Mouse (Mus musculus) forebrain, embryonic 15.5 days (tissue): ENCODE measurements around the gene Cdca4. TPM values are rescaled to one million over a fixed set of nuclear protein-coding genes. Genes with fewer than 3 reads are reported as not detected.

ENCODE experiments used
- ATAC-seq: fragments of 200-750 bp; cut with Nextera tagmentation; replicated peaks from 2 replicates; pipeline ENCODE4 v1.8.0; 2017; ENCODE audit warnings: mild to moderate bottlenecking, moderate TSS enrichment, moderate library complexity
- H3K27ac ChIP-seq: fragments of 300-500 bp; sonication (generic); replicated peaks from 2 replicates; pipeline ENCODE4 v1.5.1; 2015; ENCODE audit warnings: mild to moderate bottlenecking, inconsistent platforms
- H3K27me3 ChIP-seq: fragments of 300-500 bp; sonication (generic); 2 replicates; pipeline ENCODE4 v1.6.1; 2015; ENCODE audit warnings: inconsistent platforms
- H3K36me3 ChIP-seq: fragments of 300-500 bp; sonication (generic); 2 replicates; pipeline ENCODE4 v1.6.1; 2015; ENCODE audit warnings: mild to moderate bottlenecking, inconsistent platforms
- H3K4me1 ChIP-seq: fragments of 300-500 bp; sonication (generic); 2 replicates; pipeline ENCODE4 v1.6.1; 2015; ENCODE audit warnings: inconsistent platforms
- H3K4me2 ChIP-seq: fragments of 300-500 bp; sonication (generic); replicated peaks from 2 replicates; pipeline ENCODE4 v1.6.1; 2015; ENCODE audit warnings: mild to moderate bottlenecking, inconsistent platforms
- H3K4me3 ChIP-seq: fragments of 300-500 bp; sonication (generic); 2 replicates; pipeline ENCODE4 v1.5.1; 2015; ENCODE audit warnings: mild to moderate bottlenecking, inconsistent platforms
- H3K9ac ChIP-seq: fragments of 300-500 bp; sonication (generic); replicated peaks from 2 replicates; pipeline ENCODE4 v1.6.1; 2015; ENCODE audit warnings: mild to moderate bottlenecking, inconsistent platforms
- H3K9me3 ChIP-seq: fragments of 300-500 bp; sonication (generic); 2 replicates; pipeline ENCODE4 v1.6.1; 2016; ENCODE audit warnings: inconsistent platforms
- WGBS: fragments of 180-500 bp; shearing (Covaris S2); methylation state at CpG from one replicate; pipeline ENCODE4 v1.1.7; 2015; ENCODE audit warnings: mixed read lengths; 5-methylcytosine and 5-hydroxymethylcytosine counted together
- polyA plus RNA-seq: library from polyadenylated mRNA; unstranded; fragments of >200 nt; fragmentation: Nextera tagmentation; extraction: Ambion mirVana; gene quantifications from 2 replicates; pipeline ENCODE4 v1.2.1, GENCODE M21; 2015

Cdca4 gene
- polyA plus RNA-seq, 1 experiment from 2014 or later = 82.0 TPM

DNA sequence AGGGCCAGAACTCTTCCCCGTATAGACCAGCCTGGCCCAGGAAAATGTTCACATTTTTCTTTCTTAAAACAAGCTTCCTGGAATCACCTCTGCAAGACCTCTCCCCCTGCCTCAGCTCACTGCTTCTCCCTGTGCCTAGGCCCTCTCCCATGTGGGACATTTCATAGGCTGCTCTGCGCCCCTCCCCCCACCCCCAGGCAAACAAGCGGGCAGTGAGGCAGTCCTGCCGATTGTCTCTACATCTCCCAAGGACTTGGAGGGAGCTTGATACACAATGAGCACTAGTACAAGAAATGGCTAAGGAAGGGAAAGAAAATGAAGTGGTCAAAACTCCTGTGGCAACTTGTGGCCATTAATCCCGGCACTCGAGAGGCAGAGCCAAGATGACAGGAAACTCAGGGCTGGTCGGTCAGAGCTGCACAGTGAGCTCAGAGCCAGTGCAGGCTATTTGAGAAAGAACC lies 34.8 kb downstream of the Cdca4 start:
- Histone ChIP-seq H3K36me3 (no peaks in the 10 kb centered on the region), H3K27ac (no peak overlapping the region), H3K27me3 (no peaks in the 10 kb centered on the region), H3K9ac (no peak overlapping the region), H3K4me2 (no peak overlapping the region), H3K4me3 (no peak overlapping the region), H3K4me1 (peaks cover 18% of the 10 kb centered on the region), H3K9me3 (no peaks in the 10 kb centered on the region)
- ATAC-seq = no peak
- WGBS = 33% methylated on average over 7 of the region's 7 CpGs

DNA sequence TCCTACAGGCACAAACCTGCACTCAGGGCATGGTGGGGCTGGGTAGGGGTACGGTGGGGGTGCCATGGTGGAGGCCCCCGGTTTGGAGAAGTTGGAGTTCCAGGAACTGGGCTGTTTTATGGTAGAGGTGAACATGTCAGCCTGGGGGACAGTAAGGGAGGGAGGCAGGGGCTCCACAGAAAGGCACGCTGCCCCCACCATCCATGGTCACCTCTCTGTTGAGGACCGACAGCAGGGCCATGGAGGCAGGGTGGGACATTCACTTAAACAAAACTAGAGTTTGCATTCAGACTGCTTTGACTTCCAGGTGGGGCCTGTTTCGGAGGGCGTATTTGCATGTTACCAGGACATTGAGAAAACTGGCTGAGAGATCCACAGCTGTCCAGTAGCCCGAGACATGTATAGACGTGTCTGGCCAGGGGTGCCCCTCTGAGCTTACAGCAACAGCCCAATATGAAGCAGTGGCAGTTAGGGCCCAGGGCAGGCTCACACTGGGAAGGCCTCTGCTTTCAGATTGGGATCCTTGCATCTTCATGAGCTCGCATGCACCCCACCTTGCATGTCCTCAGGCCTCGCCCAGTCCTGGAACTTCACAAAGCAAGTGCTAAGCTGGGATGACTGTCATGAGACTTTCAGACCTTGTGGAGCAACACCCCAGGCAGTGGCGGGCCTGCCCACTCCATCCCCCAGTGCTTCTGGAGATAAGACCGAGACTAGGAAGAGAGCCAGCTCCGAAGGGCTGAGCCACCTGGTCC lies 35.4 kb downstream of the Cdca4 start:
- WGBS = 74% methylated on average over 13 of the region's 13 CpGs
- Histone ChIP-seq H3K4me2 (no peak overlapping the region), H3K4me3 (no peak overlapping the region), H3K27me3 (no peaks in the 10 kb centered on the region), H3K36me3 (no peaks in the 10 kb centered on the region), H3K27ac (no peak overlapping the region), H3K4me1 (peaks cover 18% of the 10 kb centered on the region), H3K9ac (no peak overlapping the region), H3K9me3 (no peaks in the 10 kb centered on the region)
- ATAC-seq = no peak

DNA sequence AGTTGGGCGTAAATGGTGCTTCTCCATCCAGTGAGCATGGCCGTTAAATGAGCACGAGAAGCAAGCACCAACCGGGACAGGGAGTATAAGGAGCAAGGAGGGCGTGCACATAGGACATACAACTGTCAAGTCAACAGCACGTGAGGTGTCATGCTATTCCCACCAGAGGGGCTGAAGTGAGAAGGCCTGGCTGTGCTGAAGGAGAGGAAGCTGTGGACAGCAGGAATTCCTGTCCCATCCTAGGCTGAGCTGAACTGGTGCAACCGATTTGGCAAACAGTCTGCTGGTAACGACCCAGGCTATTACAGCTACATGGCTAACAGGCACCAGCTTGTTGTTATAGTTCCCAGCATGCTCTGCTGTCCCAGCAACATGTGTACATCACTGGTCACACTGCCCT lies 38.2 kb downstream of the Cdca4 start:
- H3K4me3 ChIP-seq = no peak overlapping the region
- H3K9me3 ChIP-seq = no peaks in the 10 kb centered on the region
- peaks cover 6% of the 10 kb centered on the region; the same call in 1 of the 2 replicates for H3K4me1 ChIP-seq
- ATAC-seq = no peak
- no peak overlapping the region for H3K4me2 ChIP-seq
- no peak overlapping the region for H3K27ac ChIP-seq
- H3K9ac ChIP-seq = no peak overlapping the region
- WGBS = 71% methylated on average over 8 of the region's 8 CpGs
- H3K27me3 ChIP-seq = no peaks in the 10 kb centered on the region
- H3K36me3 ChIP-seq = no peaks in the 10 kb centered on the region

DNA sequence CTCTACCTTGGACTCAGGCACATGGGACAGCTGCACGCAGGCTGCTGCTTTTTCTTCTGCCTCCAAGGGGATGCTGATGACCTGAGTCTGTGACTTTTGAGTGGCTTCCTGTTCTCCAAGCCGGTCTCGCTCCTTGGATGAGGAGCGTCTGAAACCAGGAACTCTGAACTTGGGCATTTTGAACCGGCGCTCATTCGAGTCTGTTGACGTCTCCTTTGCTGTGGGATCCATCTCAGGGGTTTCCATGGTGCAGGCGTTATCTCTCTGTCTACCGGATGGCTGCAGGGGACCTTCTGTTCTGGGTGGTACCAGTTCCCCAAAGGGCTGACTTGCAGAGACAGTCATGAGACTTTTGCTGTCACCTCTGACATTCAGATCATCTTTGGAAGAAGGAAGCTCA lies 54.7 kb downstream of the Cdca4 start:
- Histone ChIP-seq H3K9ac (no peak overlapping the region), H3K4me1 (no peaks in the 10 kb centered on the region), H3K27me3 (no peaks in the 10 kb centered on the region), H3K4me2 (no peak overlapping the region), H3K36me3 (no peaks in the 10 kb centered on the region), H3K9me3 (no peaks in the 10 kb centered on the region), H3K4me3 (no peak overlapping the region), H3K27ac (no peak overlapping the region)
- ATAC-seq = no peak
- WGBS = 94% methylated on average over 10 of the region's 10 CpGs

DNA sequence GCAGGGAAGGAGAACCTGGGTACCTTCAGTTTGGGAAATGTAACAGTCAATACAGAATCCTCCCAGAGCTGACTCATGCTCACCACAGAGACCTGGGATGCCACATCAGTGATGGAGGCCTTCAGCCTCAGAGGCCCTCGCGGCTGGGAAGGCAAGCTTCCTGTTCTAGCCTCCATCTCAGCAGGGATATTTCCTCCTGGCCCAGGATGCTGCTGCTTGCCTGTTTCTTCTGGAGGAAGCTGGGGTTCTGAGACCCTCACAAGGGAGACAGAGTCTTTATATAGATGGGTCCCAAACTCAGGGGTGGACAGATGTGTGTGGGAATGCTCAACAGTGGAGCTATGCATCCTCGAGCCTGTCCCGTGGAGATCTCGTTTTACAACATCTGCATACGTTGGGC lies 55.2 kb downstream of the Cdca4 start:
- H3K4me2 ChIP-seq = no peak overlapping the region
- no peak overlapping the region for H3K4me3 ChIP-seq
- H3K9ac ChIP-seq = no peak overlapping the region
- no peaks in the 10 kb centered on the region for H3K4me1 ChIP-seq
- H3K9me3 ChIP-seq = no peaks in the 10 kb centered on the region
- no peaks in the 10 kb centered on the region for H3K36me3 ChIP-seq
- 94% methylated on average over 6 of the region's 6 CpGs for WGBS
- ATAC-seq = no peak
- no peak overlapping the region for H3K27ac ChIP-seq
- no peaks in the 10 kb centered on the region for H3K27me3 ChIP-seq

DNA sequence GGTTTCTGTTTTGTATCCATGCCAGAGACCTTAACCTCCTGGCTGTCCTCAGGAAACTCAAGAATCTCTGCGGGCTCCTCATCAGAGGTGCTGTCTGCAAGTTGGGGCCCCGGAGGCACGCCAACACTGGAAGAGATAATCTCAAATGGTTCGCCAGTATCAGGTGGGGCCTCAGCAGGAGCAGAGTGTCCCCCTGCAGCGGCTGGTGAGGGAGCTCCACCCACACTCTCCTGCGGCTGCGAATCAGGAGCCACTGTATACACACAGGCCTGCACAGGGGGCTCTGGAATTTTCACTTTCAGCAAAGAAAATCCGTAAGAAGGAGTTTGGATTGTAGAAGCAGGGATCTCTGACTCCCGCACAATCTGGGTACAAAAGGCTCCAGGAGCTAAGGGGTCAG lies 55.9 kb downstream of the Cdca4 start:
- Histone ChIP-seq H3K4me3 (no peak overlapping the region), H3K27ac (no peak overlapping the region), H3K36me3 (no peaks in the 10 kb centered on the region), H3K9ac (no peak overlapping the region), H3K27me3 (no peaks in the 10 kb centered on the region), H3K4me2 (no peak overlapping the region), H3K4me1 (no peaks in the 10 kb centered on the region), H3K9me3 (no peaks in the 10 kb centered on the region)
- no peak for ATAC-seq
- WGBS = 41% methylated on average over 9 of the region's 9 CpGs

DNA sequence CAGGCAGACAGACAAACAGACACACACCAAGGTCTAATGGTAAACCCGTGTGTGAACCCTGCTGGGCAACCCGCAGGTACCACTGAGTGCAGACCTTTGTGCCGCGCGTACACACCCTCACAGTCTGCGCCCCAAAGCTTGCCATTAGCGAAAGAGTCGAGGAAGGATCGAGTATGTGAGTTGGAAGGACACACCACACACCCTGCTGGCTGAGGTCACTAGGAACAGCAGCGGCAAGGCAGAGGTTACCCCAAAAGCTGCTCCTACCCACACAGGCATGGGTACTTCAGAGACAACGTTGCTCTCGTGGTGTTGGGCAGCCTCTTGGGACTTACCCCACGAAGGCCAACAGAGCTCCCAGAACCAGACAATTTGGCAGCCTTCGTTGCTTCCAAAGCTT lies 56.9 kb downstream of the Cdca4 start:
- Histone ChIP-seq H3K27me3 (no peaks in the 10 kb centered on the region), H3K27ac (no peak overlapping the region), H3K36me3 (no peaks in the 10 kb centered on the region), H3K4me3 (no peak overlapping the region), H3K4me1 (no peaks in the 10 kb centered on the region), H3K4me2 (no peak overlapping the region), H3K9me3 (no peaks in the 10 kb centered on the region), H3K9ac (no peak overlapping the region)
- 91% methylated on average over 14 of the region's 14 CpGs for WGBS
- no peak for ATAC-seq

DNA sequence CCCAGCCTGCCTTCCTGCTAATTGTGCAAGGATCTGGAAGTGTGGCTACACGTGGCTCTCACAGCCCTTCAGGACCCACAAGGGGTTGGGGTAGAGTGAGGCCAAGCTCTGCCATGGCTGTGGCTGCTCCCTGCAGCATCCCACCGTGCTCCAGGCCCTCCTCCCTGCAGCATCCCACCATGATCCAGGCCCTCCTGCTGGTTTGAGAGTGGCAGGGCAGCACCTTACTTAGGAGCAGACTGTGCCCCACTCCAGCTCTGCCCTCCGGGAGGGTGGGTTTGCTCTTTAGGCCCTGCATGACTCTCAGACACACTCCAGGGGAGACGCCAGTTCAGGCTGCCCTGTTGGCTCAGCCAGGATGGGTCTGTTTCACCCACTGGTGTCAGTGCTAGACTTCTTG lies 58.8 kb downstream of the Cdca4 start:
- 87% methylated on average over 4 of the region's 4 CpGs for WGBS
- no peaks in the 10 kb centered on the region for H3K36me3 ChIP-seq
- H3K9ac ChIP-seq = no peak overlapping the region
- no peak overlapping the region for H3K4me3 ChIP-seq
- no peak overlapping the region for H3K27ac ChIP-seq
- H3K9me3 ChIP-seq = no peaks in the 10 kb centered on the region
- ATAC-seq = no peak
- H3K4me2 ChIP-seq = no peak overlapping the region
- H3K4me1 ChIP-seq = no peaks in the 10 kb centered on the region
- no peaks in the 10 kb centered on the region for H3K27me3 ChIP-seq

Other genes starting within 250 kb of the Cdca4 start
- gene Inf2, start 240.6 kb downstream of the Cdca4 start, polyA plus RNA-seq = 3.0 and 3.9 TPM in 2 replicates
- gene Adssl1, start 209.4 kb downstream of the Cdca4 start, polyA plus RNA-seq = 2.0 and 2.2 TPM in 2 replicates
- gene Siva1, start 184.7 kb downstream of the Cdca4 start, polyA plus RNA-seq = 77.2 and 91.2 TPM in 2 replicates
- 79.1 and 147 TPM in 2 replicates for gene Akt1, start 154.5 kb downstream of the Cdca4 start, polyA plus RNA-seq
- 0.98 TPM in 2 replicates for gene Zbtb42, start 150.6 kb downstream of the Cdca4 start, polyA plus RNA-seq
- 24.0 and 27.0 TPM in 2 replicates for gene Cep170b, start 109.0 kb downstream of the Cdca4 start, polyA plus RNA-seq
- 5.3 and 6.2 TPM in 2 replicates for gene Pld4, start 68.8 kb downstream of the Cdca4 start, polyA plus RNA-seq
- 0.92 and 1.1 TPM in 2 replicates for gene Ahnak2, start 26.8 kb downstream of the Cdca4 start, polyA plus RNA-seq
- 16.9 and 18.5 TPM in 2 replicates for gene Clba1, start 20.5 kb downstream of the Cdca4 start, polyA plus RNA-seq
- gene Gpr132, start 38.8 kb upstream of the Cdca4 start, polyA plus RNA-seq = not detected in 2 replicates
- gene Jag2, start 100.4 kb upstream of the Cdca4 start, polyA plus RNA-seq = 8.3 and 9.1 TPM in 2 replicates
- 59.0 and 63.2 TPM in 2 replicates for gene Nudt14, start 112.7 kb upstream of the Cdca4 start, polyA plus RNA-seq
- 46.1 and 48.1 TPM in 2 replicates for gene Btbd6, start 147.1 kb upstream of the Cdca4 start, polyA plus RNA-seq
- 67.3 and 67.7 TPM in 2 replicates for gene Brf1, start 171.3 kb upstream of the Cdca4 start, polyA plus RNA-seq
- 22.6 and 24.4 TPM in 2 replicates for gene Pacs2, start 185.1 kb upstream of the Cdca4 start, polyA plus RNA-seq
- 0.18 and 0.37 TPM in 2 replicates for gene Tex22, start 245.1 kb upstream of the Cdca4 start, polyA plus RNA-seq